Mouse (Mus musculus): Measurements from ENCODE around the gene Pdlim5. TPM values are rescaled to one million over a fixed set of nuclear protein-coding genes. Genes with fewer than 3 reads are reported as not detected.

Pdlim5 gene
- polyA plus RNA-seq, 1 experiment from 2014 or later = 10.8 TPM

GRCm38 (mm10) chr3:142280366-142281092 is 115.0 kb downstream of the Pdlim5 start:
- H3K9me3 ChIP-seq = no peaks in the 10 kb centered on the region
- 47% methylated on average over 6 of the region's 6 CpGs for WGBS
- H3K9ac ChIP-seq (replicated peaks) = no peak overlapping the region
- peak; percentile 55 for ATAC-seq (replicated peaks)
- no peaks in the 10 kb centered on the region for H3K27me3 ChIP-seq
- peaks cover 3% of the 10 kb centered on the region; the same call in 1 of the 2 replicates for H3K4me1 ChIP-seq
- no peak overlapping the region for H3K4me2 ChIP-seq (replicated peaks)
- H3K27ac ChIP-seq (replicated peaks) = no peak overlapping the region
- H3K36me3 ChIP-seq = no peaks in the 10 kb centered on the region
- no peak overlapping the region for H3K4me3 ChIP-seq

GRCm38 (mm10) chr3:142279011-142279410 is 116.5 kb downstream of the Pdlim5 start:
- H3K36me3 ChIP-seq = no peaks in the 10 kb centered on the region
- peaks cover 3% of the 10 kb centered on the region; the same call in 1 of the 2 replicates for H3K4me1 ChIP-seq
- H3K4me3 ChIP-seq = no peak overlapping the region
- H3K4me2 ChIP-seq (replicated peaks) = no peak overlapping the region
- no peak for ATAC-seq (replicated peaks)
- H3K9ac ChIP-seq (replicated peaks) = no peak overlapping the region
- no peaks in the 10 kb centered on the region for H3K27me3 ChIP-seq
- no peaks in the 10 kb centered on the region for H3K9me3 ChIP-seq
- H3K27ac ChIP-seq (replicated peaks) = no peak overlapping the region
- WGBS = 92% methylated on average over 3 of the region's 3 CpGs

- no peaks in the 10 kb centered on the region for H3K27me3 ChIP-seq
- H3K9me3 ChIP-seq = no peaks in the 10 kb centered on the region
- H3K4me2 ChIP-seq (replicated peaks) = no peak overlapping the region
- WGBS = 82% methylated on average over 3 of the region's 3 CpGs
- H3K4me3 ChIP-seq = no peak overlapping the region
- no peak overlapping the region for H3K9ac ChIP-seq (replicated peaks)
- ATAC-seq (replicated peaks) = no peak
- no peaks in the 10 kb centered on the region for H3K36me3 ChIP-seq
- H3K27ac ChIP-seq (replicated peaks) = no peak overlapping the region
- peaks cover 3% of the 10 kb centered on the region; the same call in 1 of the 2 replicates for H3K4me1 ChIP-seq
These were observed 119.0 kb downstream of the Pdlim5 start for GRCm38 (mm10) chr3:142276506-142276905.

DNA sequence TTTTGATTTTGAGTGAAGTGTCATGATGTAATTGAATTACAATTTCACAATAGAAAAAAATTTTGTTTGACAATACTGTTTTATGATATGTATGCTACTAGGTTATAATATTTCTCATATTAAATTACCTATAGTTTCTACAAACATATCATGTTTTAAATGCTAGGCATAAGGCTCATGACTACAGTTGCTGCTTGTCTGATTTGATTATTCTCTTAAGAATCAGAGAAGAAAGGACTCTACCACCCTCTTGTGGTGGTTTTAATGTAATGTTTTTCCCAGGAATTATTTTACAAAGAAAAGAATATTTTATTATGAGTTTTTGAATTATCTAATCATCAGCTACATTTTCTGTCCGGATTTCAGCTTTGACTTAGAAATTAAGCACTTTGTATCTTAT is 120.5 kb downstream of the Pdlim5 start:
- Histone ChIP-seq H3K4me1 (no peaks in the 10 kb centered on the region), H3K9ac (replicated peaks) (no peak overlapping the region), H3K36me3 (no peaks in the 10 kb centered on the region), H3K4me2 (replicated peaks) (no peak overlapping the region), H3K27me3 (no peaks in the 10 kb centered on the region), H3K9me3 (no peaks in the 10 kb centered on the region), H3K4me3 (no peak overlapping the region), H3K27ac (replicated peaks) (no peak overlapping the region)
- 5% methylated on average over 1 of the region's 1 CpGs for WGBS
- peak; percentile 63; the same call in 1 of the 2 replicates for ATAC-seq (replicated peaks)

DNA sequence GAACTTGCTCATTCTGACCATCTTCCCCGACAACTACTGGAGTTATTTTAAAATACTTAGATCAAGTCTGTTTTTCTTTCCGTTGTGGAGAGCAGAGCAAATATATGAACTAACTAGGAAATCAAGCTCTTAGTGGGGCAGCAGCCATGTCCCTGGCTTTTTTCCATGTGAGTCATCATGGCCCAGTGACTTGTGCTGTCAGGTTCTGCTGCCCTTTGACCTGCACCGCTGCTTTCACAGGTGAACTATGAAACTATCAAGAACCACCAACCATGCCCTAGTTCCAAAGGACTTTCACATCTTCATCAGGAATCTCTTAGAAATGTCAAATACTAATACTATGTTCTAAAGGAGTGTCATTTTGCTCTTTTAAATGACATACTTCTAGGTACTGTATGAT is 121.0 kb downstream of the Pdlim5 start:
- ATAC-seq (replicated peaks) = 0 out of 2 replicates have a peak, but pooled peaks have one; percentile 25
- H3K9ac ChIP-seq (replicated peaks) = no peak overlapping the region
- no peaks in the 10 kb centered on the region for H3K36me3 ChIP-seq

GRCm38 (mm10) chr3:142273265-142273664 is 122.2 kb downstream of the Pdlim5 start:
- no peak overlapping the region for H3K4me2 ChIP-seq (replicated peaks)
- H3K4me3 ChIP-seq = no peak overlapping the region
- no peak for ATAC-seq (replicated peaks)
- H3K27ac ChIP-seq (replicated peaks) = no peak overlapping the region
- WGBS = 87% methylated on average over 6 of the region's 6 CpGs
- no peaks in the 10 kb centered on the region for H3K36me3 ChIP-seq
- no peaks in the 10 kb centered on the region for H3K4me1 ChIP-seq
- no peak overlapping the region for H3K9ac ChIP-seq (replicated peaks)
- H3K27me3 ChIP-seq = no peaks in the 10 kb centered on the region
- H3K9me3 ChIP-seq = no peaks in the 10 kb centered on the region

More for the DNA sequence above, 121.0 kb downstream of the Pdlim5 start:
- Histone ChIP-seq H3K4me3 (no peak overlapping the region), H3K4me1 (no peaks in the 10 kb centered on the region), H3K27me3 (no peaks in the 10 kb centered on the region), H3K9me3 (no peaks in the 10 kb centered on the region), H3K27ac (replicated peaks) (no peak overlapping the region), H3K4me2 (replicated peaks) (no peak overlapping the region)
- 90% methylated on average over 3 of the region's 3 CpGs for WGBS

DNA sequence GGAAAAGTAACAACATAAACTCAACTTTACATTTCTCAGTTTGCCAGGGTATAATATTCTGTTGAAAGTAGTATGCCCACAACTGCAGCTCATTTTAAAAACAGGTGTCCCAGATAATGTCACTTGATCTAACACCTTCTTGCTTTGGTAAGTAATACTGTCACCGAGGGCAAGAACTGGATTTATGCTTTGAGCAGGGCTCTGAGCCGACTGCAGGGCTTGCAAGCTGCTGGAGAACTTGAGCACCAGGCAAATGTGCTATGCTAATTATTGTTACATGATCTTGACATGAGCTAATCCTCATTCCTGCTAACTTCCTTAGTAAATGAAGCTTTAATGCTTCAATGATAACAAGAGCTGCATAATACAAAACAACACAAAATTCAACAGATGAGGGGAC is 139.1 kb downstream of the Pdlim5 start:
- Histone ChIP-seq H3K4me1 (0 out of 2 replicates have a peak, but pooled peaks cover 3% of the 10 kb centered on the region), H3K4me3 (no peak overlapping the region), H3K27me3 (no peaks in the 10 kb centered on the region), H3K27ac (replicated peaks) (no peak overlapping the region), H3K9me3 (no peaks in the 10 kb centered on the region), H3K36me3 (no peaks in the 10 kb centered on the region), H3K9ac (replicated peaks) (no peak overlapping the region), H3K4me2 (replicated peaks) (no peak overlapping the region)
- ATAC-seq (replicated peaks) = no peak
- 44% methylated on average over 2 of the region's 2 CpGs for WGBS

- no peak overlapping the region for H3K9ac ChIP-seq (replicated peaks)
- no peaks in the 10 kb centered on the region for H3K9me3 ChIP-seq
- no peak overlapping the region for H3K27ac ChIP-seq (replicated peaks)
- no peaks in the 10 kb centered on the region for H3K36me3 ChIP-seq
- 0 out of 2 replicates have a peak, but pooled peaks cover 3% of the 10 kb centered on the region for H3K4me1 ChIP-seq
- no peak overlapping the region for H3K4me2 ChIP-seq (replicated peaks)
- no peak overlapping the region for H3K4me3 ChIP-seq
- no peaks in the 10 kb centered on the region for H3K27me3 ChIP-seq
- 95% methylated on average over 1 of the region's 1 CpGs for WGBS
- ATAC-seq (replicated peaks) = no peak
These were observed 143.4 kb downstream of the Pdlim5 start for GRCm38 (mm10) chr3:142252086-142252485.

- no peak overlapping the region for H3K4me3 ChIP-seq
- no peak overlapping the region for H3K9ac ChIP-seq (replicated peaks)
- H3K27ac ChIP-seq (replicated peaks) = no peak overlapping the region
- H3K4me1 ChIP-seq = no peaks in the 10 kb centered on the region
- no peaks in the 10 kb centered on the region for H3K36me3 ChIP-seq
- no peak for ATAC-seq (replicated peaks)
- H3K4me2 ChIP-seq (replicated peaks) = no peak overlapping the region
- H3K27me3 ChIP-seq = no peaks in the 10 kb centered on the region
- H3K9me3 ChIP-seq = no peaks in the 10 kb centered on the region
- WGBS = 80% methylated on average over 2 of the region's 2 CpGs
These were observed 146.0 kb downstream of the Pdlim5 start for GRCm38 (mm10) chr3:142249458-142249857.

GRCm38 (mm10) chr3:142243263-142243662 is 152.2 kb downstream of the Pdlim5 start:
- no peak for ATAC-seq (replicated peaks)
- no peak overlapping the region for H3K9ac ChIP-seq (replicated peaks)
- no peaks in the 10 kb centered on the region for H3K27me3 ChIP-seq
- WGBS = 90% methylated on average over 5 of the region's 5 CpGs
- peaks cover 12% of the 10 kb centered on the region for H3K4me1 ChIP-seq
- no peak overlapping the region for H3K4me3 ChIP-seq
- no peak overlapping the region for H3K27ac ChIP-seq (replicated peaks)
- no peaks in the 10 kb centered on the region for H3K9me3 ChIP-seq
- H3K36me3 ChIP-seq = no peaks in the 10 kb centered on the region
- H3K4me2 ChIP-seq (replicated peaks) = no peak overlapping the region

DNA sequence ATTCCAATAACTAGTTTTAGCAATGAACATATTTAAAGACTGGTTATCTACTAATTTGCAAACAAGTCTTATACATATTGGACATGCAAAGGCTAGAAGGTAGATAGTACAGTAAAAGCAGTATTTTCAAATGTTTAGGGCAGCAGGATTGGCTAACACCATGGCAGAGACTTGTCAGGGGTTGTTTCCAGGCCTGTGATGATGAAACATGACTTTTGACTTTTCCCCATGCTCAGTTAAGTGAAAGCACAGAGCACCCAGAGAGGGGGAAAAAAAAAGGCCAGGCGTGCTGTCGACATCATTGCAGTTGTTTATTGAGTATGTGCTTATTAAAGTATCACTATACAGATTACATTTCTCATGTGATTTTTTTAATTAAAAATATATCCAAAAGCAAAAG is 156.2 kb downstream of the Pdlim5 start:
- WGBS = 97% methylated on average over 2 of the region's 2 CpGs
- peaks cover 23% of the 10 kb centered on the region for H3K4me1 ChIP-seq
- no peak for ATAC-seq (replicated peaks)
- H3K4me3 ChIP-seq = no peak overlapping the region
- no peak overlapping the region for H3K9ac ChIP-seq (replicated peaks)
- H3K27ac ChIP-seq (replicated peaks) = no peak overlapping the region
- H3K27me3 ChIP-seq = no peaks in the 10 kb centered on the region
- H3K9me3 ChIP-seq = no peaks in the 10 kb centered on the region
- H3K4me2 ChIP-seq (replicated peaks) = no peak overlapping the region
- no peaks in the 10 kb centered on the region for H3K36me3 ChIP-seq

- no peak overlapping the region for H3K9ac ChIP-seq (replicated peaks)
- peaks cover 27% of the 10 kb centered on the region for H3K4me1 ChIP-seq
- no peaks in the 10 kb centered on the region for H3K36me3 ChIP-seq
- H3K27me3 ChIP-seq = no peaks in the 10 kb centered on the region
- WGBS = 23% methylated on average over 10 of the region's 10 CpGs
- peak overlapping the region; percentile 54 for H3K27ac ChIP-seq (replicated peaks)
- H3K9me3 ChIP-seq = no peaks in the 10 kb centered on the region
- peak; percentile 53 for ATAC-seq (replicated peaks)
- no peak overlapping the region for H3K4me3 ChIP-seq
- no peak overlapping the region for H3K4me2 ChIP-seq (replicated peaks)
These were observed 157.0 kb downstream of the Pdlim5 start for GRCm38 (mm10) chr3:142238260-142239046.

Data from forebrain, embryonic 15.5 days (tissue).